Mouse (Mus musculus) E14TG2a.4 (cell line): ENCODE results near the gene Psg16.

ENCODE experiments used
- CTCF ChIP-seq: conservative IDR thresholded peaks from 2 replicates; pipeline ENCODE4 v1.5.1; 2014; ENCODE audit warnings: low read length
- NANOG ChIP-seq: IDR thresholded peaks from 2 replicates; pipeline ENCODE4 v1.6.1; 2014; ENCODE audit warnings: borderline replicate concordance, low read length, mixed read lengths

GRCm38 (mm10) chr7:17050491-17050890 lies 23.3 kb upstream of the Psg16 start:
- no peak for TF ChIP-seq CTCF
- TF ChIP-seq NANOG = no peak
